Mouse (Mus musculus) lung, postnatal 25 days (tissue): ENCODE data around the gene Kcnh2.

Source experiments
- DNase-seq: peaks from one replicate; pipeline ENCODE4 v3.0.0; 2022; ENCODE audit warnings: low spot score

Kcnh2 gene

DNA sequence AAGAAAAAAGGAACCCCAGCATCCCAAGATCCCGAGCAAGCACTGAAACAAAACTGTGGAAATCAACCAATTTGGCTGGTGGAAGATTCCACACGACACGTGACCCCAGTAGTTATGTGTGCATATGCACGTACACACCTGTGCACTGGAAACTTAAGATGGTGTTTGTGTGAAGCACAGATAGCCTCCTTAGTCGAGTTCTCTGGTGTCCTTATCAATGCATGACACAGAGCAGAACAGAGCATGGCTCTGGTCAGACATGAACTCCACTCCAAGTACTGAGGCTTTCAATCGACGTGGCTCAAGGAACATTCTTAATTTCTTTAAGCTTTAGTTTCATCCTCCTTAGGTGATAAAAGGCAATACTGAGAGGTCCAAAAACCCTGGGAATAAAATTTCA lies 5.1 kb downstream of the Kcnh2 start:
- no peak for DNase-seq

- peak; percentile 40 for DNase-seq
Measured at GRCm38 (mm10) chr5:24344477-24345051, 6.8 kb downstream of the Kcnh2 start.

GRCm38 (mm10) chr5:24343977-24344436 lies 7.4 kb downstream of the Kcnh2 start:
- no peak for DNase-seq

- DNase-seq: no peak
Measured at GRCm38 (mm10) chr5:24343379-24343778, 8.0 kb downstream of the Kcnh2 start.

DNA sequence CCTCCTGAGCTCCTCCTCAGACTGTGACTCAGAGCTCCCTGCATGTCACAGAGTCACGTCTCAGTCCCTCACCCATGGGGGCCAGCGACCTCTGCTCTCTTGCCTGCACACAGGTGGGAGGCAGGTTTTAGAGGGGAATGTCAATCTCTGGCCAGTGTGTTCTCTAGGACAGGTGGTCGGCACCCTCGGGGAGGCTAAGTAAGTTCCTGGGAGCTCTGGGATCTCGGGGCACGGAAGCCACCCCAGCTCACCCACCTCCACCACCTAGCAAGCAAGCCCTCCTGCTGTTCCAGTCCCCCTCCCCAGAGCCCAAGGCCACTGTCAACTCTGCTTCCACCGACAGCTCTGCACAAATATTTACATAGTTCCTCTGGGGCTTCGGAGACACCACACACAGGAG lies 8.4 kb downstream of the Kcnh2 start:
- no peak for DNase-seq

DNA sequence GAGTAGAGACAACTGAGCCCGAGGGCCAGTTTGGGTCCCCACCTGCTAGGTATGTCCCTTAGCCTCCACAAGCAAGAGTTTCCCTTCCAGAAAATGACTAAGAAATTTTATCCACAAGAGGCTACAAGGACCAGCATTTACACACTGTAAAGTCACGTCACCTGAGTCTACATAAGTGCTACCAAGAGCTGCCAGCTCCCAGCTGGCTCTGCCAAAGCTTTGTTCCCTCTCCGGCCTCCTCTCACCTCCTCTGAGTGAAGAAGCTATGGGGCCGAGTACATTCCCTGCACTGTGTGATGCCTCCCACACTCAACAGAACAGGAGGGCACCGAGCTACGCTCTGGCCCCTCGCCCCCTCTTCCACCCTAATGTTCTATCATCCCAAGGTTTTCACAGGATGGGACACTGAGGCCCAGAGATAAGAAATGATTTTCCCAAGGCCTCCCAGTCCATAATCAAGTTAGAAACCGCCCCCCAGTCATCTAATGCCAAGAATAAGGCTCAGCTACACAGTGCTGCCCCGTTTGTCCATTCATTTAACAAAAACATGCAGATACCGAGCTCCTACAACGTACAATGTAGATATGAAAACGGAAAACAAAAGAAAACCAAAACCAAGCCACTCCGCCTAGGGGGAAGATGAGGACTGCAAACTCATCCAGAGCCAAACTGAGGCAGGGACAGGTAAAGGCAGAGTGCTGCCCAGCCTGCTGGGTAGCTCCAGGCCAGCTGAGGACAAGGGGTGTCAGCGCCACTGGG lies 9.0 kb downstream of the Kcnh2 start:
- DNase-seq: no peak

GRCm38 (mm10) chr5:24337821-24338220 lies 13.6 kb downstream of the Kcnh2 start:
- DNase-seq: no peak

GRCm38 (mm10) chr5:24337366-24337765 lies 14.0 kb downstream of the Kcnh2 start:
- no peak for DNase-seq

DNA sequence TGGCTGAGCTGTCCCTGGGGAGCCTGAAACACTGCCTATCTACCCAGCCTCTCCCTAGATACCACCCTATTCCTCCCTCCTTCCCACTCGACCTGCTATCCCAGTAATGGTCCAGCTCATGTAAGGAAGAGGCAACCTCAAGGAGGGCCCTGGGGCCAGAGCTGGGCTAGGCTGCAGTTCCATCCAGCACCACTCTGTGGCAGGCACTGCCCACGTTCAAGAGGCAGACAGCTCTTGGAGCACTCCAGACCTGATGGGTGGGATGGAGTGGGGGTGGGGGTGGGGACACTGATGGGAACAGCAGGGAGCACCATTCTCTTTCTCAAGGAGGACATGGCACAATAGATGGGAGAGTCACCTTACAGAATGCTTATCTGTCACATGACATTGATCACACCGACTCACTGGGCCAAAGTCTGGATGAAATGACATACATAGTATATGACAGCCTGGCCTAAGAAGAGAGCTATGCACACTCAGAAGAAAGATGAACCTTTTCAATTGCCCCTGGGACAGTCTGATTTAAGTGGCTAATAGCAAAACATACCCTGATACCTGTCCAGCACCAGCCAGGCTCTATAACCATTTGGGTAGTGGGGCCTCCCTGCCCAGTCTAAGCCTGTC lies 15.4 kb downstream of the Kcnh2 start:
- DNase-seq: no peak

GRCm38 (mm10) chr5:24334749-24335148 lies 16.7 kb downstream of the Kcnh2 start:
- DNase-seq: no peak

- DNase-seq: no peak
Measured at GRCm38 (mm10) chr5:24332401-24332800, 19.0 kb downstream of the Kcnh2 start.

- DNase-seq: no peak
Measured at GRCm38 (mm10) chr5:24329965-24330298, 21.5 kb downstream of the Kcnh2 start.

- DNase-seq: no peak
Measured at GRCm38 (mm10) chr5:24329212-24329964, 22.0 kb downstream of the Kcnh2 start.

GRCm38 (mm10) chr5:24328813-24329211 lies 22.6 kb downstream of the Kcnh2 start:
- no peak for DNase-seq

GRCm38 (mm10) chr5:24326842-24327417 lies 24.5 kb downstream of the Kcnh2 start:
- peak; percentile 46 for DNase-seq

DNA sequence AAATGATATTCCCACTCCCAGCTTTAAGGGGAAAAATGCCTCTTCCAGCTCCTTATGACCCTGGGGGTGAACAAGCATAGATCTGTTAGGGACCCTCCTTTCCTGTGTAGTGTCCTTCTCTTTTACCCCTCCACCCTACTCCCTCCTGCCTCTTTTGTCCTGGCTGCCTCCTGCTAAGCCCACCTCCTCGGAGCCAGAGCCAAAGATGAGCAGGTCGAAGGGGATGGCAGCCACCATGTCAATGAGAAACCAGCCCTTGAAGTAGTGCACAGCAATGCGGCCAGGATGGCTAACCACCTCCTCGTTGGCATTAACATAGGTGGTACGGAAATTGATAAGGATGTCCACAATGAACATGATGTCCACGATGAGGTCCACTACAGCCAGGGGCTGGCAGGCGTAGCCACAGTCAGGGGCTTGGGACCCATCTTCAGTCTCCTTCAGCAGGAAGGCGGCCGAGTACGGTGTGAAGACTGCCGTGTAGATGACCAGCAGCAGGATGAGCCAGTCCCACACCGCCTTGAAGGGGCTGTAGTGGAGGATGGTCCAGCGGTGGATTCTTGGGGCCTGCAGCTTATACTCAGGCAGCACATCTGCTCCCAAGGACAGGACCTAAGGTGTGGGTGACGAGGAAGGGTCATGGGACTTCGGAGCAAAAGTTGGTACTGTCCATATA lies 25.1 kb downstream of the Kcnh2 start:
- no peak for DNase-seq

GRCm38 (mm10) chr5:24325251-24325650 lies 26.2 kb downstream of the Kcnh2 start:
- DNase-seq: no peak

DNA sequence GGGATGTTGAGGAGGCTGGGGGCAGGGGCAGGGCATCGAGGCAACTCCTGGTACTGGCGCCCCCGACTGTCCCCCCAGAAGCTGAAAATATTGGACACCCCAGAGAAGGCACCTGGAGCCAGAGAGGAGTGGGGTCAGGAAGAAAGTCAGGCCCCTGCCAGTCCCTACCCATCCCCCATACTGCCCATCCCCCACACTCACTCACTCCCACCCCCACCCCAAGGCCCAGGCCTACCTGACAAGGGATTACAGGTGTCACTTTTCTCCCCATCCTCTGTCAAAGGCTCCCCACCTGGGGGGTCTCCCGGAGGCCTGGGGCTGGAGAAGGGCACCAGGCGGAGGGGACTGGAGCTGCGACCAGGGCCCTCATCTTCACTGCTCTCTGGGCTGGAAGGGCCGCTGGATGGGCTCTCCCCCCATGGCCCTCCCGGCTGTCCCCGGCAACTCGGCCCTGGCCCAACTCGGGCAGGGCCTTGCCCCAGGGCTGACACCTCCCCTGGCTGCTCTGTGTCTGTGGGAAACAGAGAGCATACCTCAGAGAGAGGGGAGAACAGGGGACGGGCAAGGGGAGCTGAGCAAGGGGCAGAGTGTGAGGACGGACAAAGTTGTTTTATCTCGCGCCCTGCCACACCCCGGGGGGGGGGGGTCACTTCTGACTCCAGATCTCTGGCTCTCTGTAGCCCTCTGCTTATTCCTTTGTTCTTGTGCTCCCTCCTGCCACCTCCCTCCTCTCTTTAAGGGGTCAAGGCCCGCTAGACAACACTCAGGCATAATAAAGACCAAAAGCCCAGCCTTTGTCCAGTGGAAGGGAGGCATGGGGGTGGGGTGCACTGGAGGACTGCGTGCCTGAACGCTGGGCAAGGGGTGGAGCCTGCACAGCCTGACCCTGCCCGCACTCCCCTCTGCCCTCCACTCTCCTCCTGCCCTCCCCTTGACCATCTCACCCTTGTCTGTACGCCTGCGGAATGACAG lies 29.4 kb downstream of the Kcnh2 start:
- no peak for DNase-seq

- DNase-seq: no peak
Measured at GRCm38 (mm10) chr5:24320894-24321293, 30.5 kb downstream of the Kcnh2 start.

DNA sequence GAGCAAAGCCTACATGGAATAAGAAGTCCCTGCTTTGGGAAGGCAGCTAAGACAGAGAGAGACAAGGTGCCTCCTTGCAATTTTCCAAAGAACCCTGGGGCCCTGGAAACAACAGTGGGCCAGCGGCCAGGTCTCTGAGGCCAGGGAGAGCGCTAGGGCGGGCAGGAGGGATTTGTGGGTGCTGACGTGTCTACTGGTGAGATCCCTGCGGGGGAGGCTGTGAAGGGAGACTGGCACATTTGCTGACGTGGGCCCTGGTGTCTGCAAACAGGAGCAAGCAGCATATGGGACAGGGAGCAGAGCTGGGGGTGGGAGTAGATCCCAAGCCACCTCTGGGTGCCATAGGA lies 31.0 kb downstream of the Kcnh2 start:
- DNase-seq: no peak
